Mouse (Mus musculus): Measurements from ENCODE around the gene Tspan9. TPM values are rescaled to one million over a fixed set of nuclear protein-coding genes. Genes with fewer than 3 reads are reported as not detected.

The Tspan9 gene
- polyA plus RNA-seq, 1 experiment from 2014 or later: 66.0 TPM

GRCm38 (mm10) chr6:128031096-128031495 lies 112.3 kb downstream of the Tspan9 start:
- H3K36me3 ChIP-seq (ENCODE audit: control insufficient read depth, insufficient read depth, low read length): no peaks in the 10 kb centered on the region
- H3K4me2 ChIP-seq (ENCODE audit: low read depth): no peak overlapping the region
- peaks cover 6% of the 10 kb centered on the region for H3K27me3 ChIP-seq (ENCODE audit: control insufficient read depth, insufficient read depth, low read length)
- no peak for DNase-seq (ENCODE audit: low spot score)
- no peaks in the 10 kb centered on the region for H3K9me3 ChIP-seq (ENCODE audit: control insufficient read depth, low read length)
- no peak overlapping the region for H3K9ac ChIP-seq (ENCODE audit: low read length)
- 79% methylated on average over 4 of the region's 4 CpGs for WGBS
- H3K27ac ChIP-seq (ENCODE audit: low read depth, low read length): no peak overlapping the region
- peaks cover 21% of the 10 kb centered on the region for H3K4me1 ChIP-seq (ENCODE audit: control insufficient read depth, insufficient read depth, low read length)
- no peak for ATAC-seq (ENCODE audit: insufficient read depth, low FRiP score, low TSS enrichment)
- no peak overlapping the region for H3K4me3 ChIP-seq (ENCODE audit: low read depth, low read length)

- DNase-seq (ENCODE audit: low spot score): no peak
- Histone ChIP-seq H3K27me3 (ENCODE audit: control insufficient read depth, insufficient read depth, low read length) (peaks cover 6% of the 10 kb centered on the region), H3K9ac (ENCODE audit: low read length) (no peak overlapping the region), H3K4me3 (ENCODE audit: low read depth, low read length) (no peak overlapping the region), H3K4me1 (ENCODE audit: control insufficient read depth, insufficient read depth, low read length) (peaks cover 15% of the 10 kb centered on the region), H3K27ac (ENCODE audit: low read depth, low read length) (no peak overlapping the region), H3K36me3 (ENCODE audit: control insufficient read depth, insufficient read depth, low read length) (no peaks in the 10 kb centered on the region), H3K9me3 (ENCODE audit: control insufficient read depth, low read length) (no peaks in the 10 kb centered on the region), H3K4me2 (ENCODE audit: low read depth) (no peak overlapping the region)
- 83% methylated on average over 6 of the region's 6 CpGs for WGBS
- no peak for ATAC-seq (ENCODE audit: insufficient read depth, low FRiP score, low TSS enrichment)
Measured at GRCm38 (mm10) chr6:128030475-128030874, 112.9 kb downstream of the Tspan9 start.

GRCm38 (mm10) chr6:128029517-128030348 lies 113.7 kb downstream of the Tspan9 start:
- ATAC-seq (ENCODE audit: insufficient read depth, low FRiP score, low TSS enrichment) (no peak), DNase-seq (ENCODE audit: low spot score) (no peak)
- H3K36me3 ChIP-seq (ENCODE audit: control insufficient read depth, insufficient read depth, low read length): no peaks in the 10 kb centered on the region
- no peak overlapping the region for H3K4me2 ChIP-seq (ENCODE audit: low read depth)
- no peak overlapping the region for H3K27ac ChIP-seq (ENCODE audit: low read depth, low read length)
- H3K9ac ChIP-seq (ENCODE audit: low read length): no peak overlapping the region
- peaks cover 12% of the 10 kb centered on the region for H3K4me1 ChIP-seq (ENCODE audit: control insufficient read depth, insufficient read depth, low read length)
- no peaks in the 10 kb centered on the region for H3K9me3 ChIP-seq (ENCODE audit: control insufficient read depth, low read length)
- no peak overlapping the region for H3K4me3 ChIP-seq (ENCODE audit: low read depth, low read length)
- peaks cover 6% of the 10 kb centered on the region for H3K27me3 ChIP-seq (ENCODE audit: control insufficient read depth, insufficient read depth, low read length)
- WGBS: 83% methylated on average over 9 of the region's 9 CpGs

GRCm38 (mm10) chr6:128028116-128028940 lies 115.1 kb downstream of the Tspan9 start:
- H3K27ac ChIP-seq (ENCODE audit: low read depth, low read length): no peak overlapping the region

GRCm38 (mm10) chr6:128025997-128026396 lies 117.4 kb downstream of the Tspan9 start:
- DNase-seq (ENCODE audit: low spot score): no peak
- 89% methylated on average over 8 of the region's 8 CpGs for WGBS

More at GRCm38 (mm10) chr6:128028116-128028940, 115.1 kb downstream of the Tspan9 start:
- DNase-seq (ENCODE audit: low spot score): peak; percentile 73
- 27% methylated on average over 10 of the region's 10 CpGs for WGBS
- H3K27me3 ChIP-seq (ENCODE audit: control insufficient read depth, insufficient read depth, low read length): peaks cover 3% of the 10 kb centered on the region; the same call in 1 of the 2 replicates
- H3K9me3 ChIP-seq (ENCODE audit: control insufficient read depth, low read length): no peaks in the 10 kb centered on the region
- H3K4me1 ChIP-seq (ENCODE audit: control insufficient read depth, insufficient read depth, low read length): peaks cover 7% of the 10 kb centered on the region
- H3K4me2 ChIP-seq (ENCODE audit: low read depth): no peak overlapping the region
- no peak for ATAC-seq (ENCODE audit: insufficient read depth, low FRiP score, low TSS enrichment)
- no peak overlapping the region for H3K9ac ChIP-seq (ENCODE audit: low read length)
- no peaks in the 10 kb centered on the region for H3K36me3 ChIP-seq (ENCODE audit: control insufficient read depth, insufficient read depth, low read length)
- no peak overlapping the region for H3K4me3 ChIP-seq (ENCODE audit: low read depth, low read length)

GRCm38 (mm10) chr6:128025581-128025980 lies 117.8 kb downstream of the Tspan9 start:
- ATAC-seq (ENCODE audit: insufficient read depth, low FRiP score, low TSS enrichment) (no peak), DNase-seq (ENCODE audit: low spot score) (no peak)
- peaks cover 27% of the 10 kb centered on the region for H3K4me1 ChIP-seq (ENCODE audit: control insufficient read depth, insufficient read depth, low read length)
- no peak overlapping the region for H3K4me3 ChIP-seq (ENCODE audit: low read depth, low read length)
- H3K27me3 ChIP-seq (ENCODE audit: control insufficient read depth, insufficient read depth, low read length): no peaks in the 10 kb centered on the region
- WGBS: 81% methylated on average over 13 of the region's 13 CpGs
- H3K9ac ChIP-seq (ENCODE audit: low read length): no peak overlapping the region
- no peaks in the 10 kb centered on the region for H3K9me3 ChIP-seq (ENCODE audit: control insufficient read depth, low read length)
- H3K4me2 ChIP-seq (ENCODE audit: low read depth): no peak overlapping the region
- H3K27ac ChIP-seq (ENCODE audit: low read depth, low read length): no peak overlapping the region
- no peaks in the 10 kb centered on the region for H3K36me3 ChIP-seq (ENCODE audit: control insufficient read depth, insufficient read depth, low read length)

More at GRCm38 (mm10) chr6:128025997-128026396, 117.4 kb downstream of the Tspan9 start:
- Histone ChIP-seq H3K4me1 (ENCODE audit: control insufficient read depth, insufficient read depth, low read length) (peaks cover 24% of the 10 kb centered on the region), H3K27ac (ENCODE audit: low read depth, low read length) (no peak overlapping the region), H3K9ac (ENCODE audit: low read length) (no peak overlapping the region), H3K36me3 (ENCODE audit: control insufficient read depth, insufficient read depth, low read length) (no peaks in the 10 kb centered on the region), H3K4me3 (ENCODE audit: low read depth, low read length) (no peak overlapping the region), H3K27me3 (ENCODE audit: control insufficient read depth, insufficient read depth, low read length) (no peaks in the 10 kb centered on the region), H3K9me3 (ENCODE audit: control insufficient read depth, low read length) (no peaks in the 10 kb centered on the region), H3K4me2 (ENCODE audit: low read depth) (no peak overlapping the region)
- ATAC-seq (ENCODE audit: insufficient read depth, low FRiP score, low TSS enrichment): no peak

- 21% methylated on average over 6 of the region's 6 CpGs for WGBS
- H3K9ac ChIP-seq (ENCODE audit: low read length): no peak overlapping the region
- H3K36me3 ChIP-seq (ENCODE audit: control insufficient read depth, insufficient read depth, low read length): no peaks in the 10 kb centered on the region
- peaks cover 33% of the 10 kb centered on the region for H3K4me1 ChIP-seq (ENCODE audit: control insufficient read depth, insufficient read depth, low read length)
- H3K4me2 ChIP-seq (ENCODE audit: low read depth): no peak overlapping the region
- H3K4me3 ChIP-seq (ENCODE audit: low read depth, low read length): no peak overlapping the region
- DNase-seq (ENCODE audit: low spot score): peak; percentile 63
- peak; percentile 45 for ATAC-seq (ENCODE audit: insufficient read depth, low FRiP score, low TSS enrichment)
- H3K9me3 ChIP-seq (ENCODE audit: control insufficient read depth, low read length): no peaks in the 10 kb centered on the region
- no peaks in the 10 kb centered on the region for H3K27me3 ChIP-seq (ENCODE audit: control insufficient read depth, insufficient read depth, low read length)
- peak overlapping the region; percentile 62 for H3K27ac ChIP-seq (ENCODE audit: low read depth, low read length)
Measured at GRCm38 (mm10) chr6:128022207-128022606, 121.2 kb downstream of the Tspan9 start.

GRCm38 (mm10) chr6:128021931-128022202 lies 121.5 kb downstream of the Tspan9 start:
- Histone ChIP-seq H3K4me1 (ENCODE audit: control insufficient read depth, insufficient read depth, low read length) (peaks cover 33% of the 10 kb centered on the region), H3K27ac (ENCODE audit: low read depth, low read length) (peak overlapping the region; percentile 62), H3K4me2 (ENCODE audit: low read depth) (no peak overlapping the region), H3K27me3 (ENCODE audit: control insufficient read depth, insufficient read depth, low read length) (no peaks in the 10 kb centered on the region), H3K4me3 (ENCODE audit: low read depth, low read length) (no peak overlapping the region), H3K36me3 (ENCODE audit: control insufficient read depth, insufficient read depth, low read length) (no peaks in the 10 kb centered on the region), H3K9ac (ENCODE audit: low read length) (no peak overlapping the region), H3K9me3 (ENCODE audit: control insufficient read depth, low read length) (no peaks in the 10 kb centered on the region)
- ATAC-seq (ENCODE audit: insufficient read depth, low FRiP score, low TSS enrichment) (no peak), DNase-seq (ENCODE audit: low spot score) (no peak)
- 47% methylated on average over 5 of the region's 5 CpGs for WGBS

Data from neural tube, embryonic 11.5 days (tissue).